Comparison of ENCODE assay signal across 14 mouse cellular contexts in the genomic region with DNA sequence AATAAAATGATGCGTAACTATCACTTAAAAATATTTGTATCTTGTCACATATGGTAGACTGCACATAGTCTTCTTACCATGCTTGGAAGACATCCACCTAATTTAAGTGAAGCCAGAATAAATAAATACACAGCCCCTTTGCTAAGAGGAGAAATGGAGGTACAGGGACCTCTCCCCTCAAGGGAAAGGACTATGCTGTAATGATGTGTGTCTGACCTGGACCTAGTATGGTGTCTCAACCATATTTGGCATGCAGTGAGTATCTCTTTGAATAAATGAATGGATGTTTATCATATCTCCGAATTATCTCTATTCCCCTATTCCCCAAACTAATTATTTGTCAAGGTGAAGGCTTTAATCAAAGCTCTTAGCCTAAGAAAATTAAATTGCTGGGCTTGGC.
"Had no signal": no experiment of that assay in that cellular context is flagged by ENCODE, and none has a peak within 500 bp of the region (broad histone marks: within the 10 kb centered on the region; RNA-seq: fewer than 3 reads in every experiment).

No protein-coding gene starts in this region.

- H3K9me3 ChIP-seq: kidney, embryonic 15.5 days; liver, embryonic 13.5 days; midbrain, embryonic 12.5 days; neural tube, embryonic 12.5 days had no signal

- DNase-seq: kidney, adult 8-10 months; kidney, postnatal 10 days; kidney, postnatal 36 days; layer of hippocampus, postnatal 36 days; liver, embryonic 13.5 days; lung, adult 2 months; lung, postnatal 14 days; lung, postnatal 4 days; thymus, adult 18-20 months; thymus, postnatal 36 days had no signal

- H3K27me3 ChIP-seq: kidney, embryonic 15.5 days; liver, embryonic 13.5 days; midbrain, embryonic 12.5 days; neural tube, embryonic 12.5 days had no signal

- H3K4me1 ChIP-seq: liver, embryonic 13.5 days; midbrain, embryonic 12.5 days; neural tube, embryonic 12.5 days had no signal

- H3K4me3 ChIP-seq: kidney, embryonic 15.5 days; left cerebral cortex, adult 2 months; liver, embryonic 13.5 days; midbrain, embryonic 12.5 days; neural tube, embryonic 12.5 days had no signal

- H3K36me3 ChIP-seq: kidney, embryonic 15.5 days; liver, embryonic 13.5 days; midbrain, embryonic 12.5 days; neural tube, embryonic 12.5 days had no signal

- H3K27ac ChIP-seq: kidney, embryonic 15.5 days; left cerebral cortex, adult 2 months; liver, embryonic 13.5 days; midbrain, embryonic 12.5 days; neural tube, embryonic 12.5 days had no signal

- H3K9ac ChIP-seq: kidney, embryonic 15.5 days; liver, embryonic 13.5 days; midbrain, embryonic 12.5 days; neural tube, embryonic 12.5 days had no signal

- H3K4me2 ChIP-seq: kidney, embryonic 15.5 days; liver, embryonic 13.5 days; midbrain, embryonic 12.5 days; neural tube, embryonic 12.5 days had no signal
